Mouse (Mus musculus): ENCODE data around the gene Tmco1.

Gene Tmco1

DNA sequence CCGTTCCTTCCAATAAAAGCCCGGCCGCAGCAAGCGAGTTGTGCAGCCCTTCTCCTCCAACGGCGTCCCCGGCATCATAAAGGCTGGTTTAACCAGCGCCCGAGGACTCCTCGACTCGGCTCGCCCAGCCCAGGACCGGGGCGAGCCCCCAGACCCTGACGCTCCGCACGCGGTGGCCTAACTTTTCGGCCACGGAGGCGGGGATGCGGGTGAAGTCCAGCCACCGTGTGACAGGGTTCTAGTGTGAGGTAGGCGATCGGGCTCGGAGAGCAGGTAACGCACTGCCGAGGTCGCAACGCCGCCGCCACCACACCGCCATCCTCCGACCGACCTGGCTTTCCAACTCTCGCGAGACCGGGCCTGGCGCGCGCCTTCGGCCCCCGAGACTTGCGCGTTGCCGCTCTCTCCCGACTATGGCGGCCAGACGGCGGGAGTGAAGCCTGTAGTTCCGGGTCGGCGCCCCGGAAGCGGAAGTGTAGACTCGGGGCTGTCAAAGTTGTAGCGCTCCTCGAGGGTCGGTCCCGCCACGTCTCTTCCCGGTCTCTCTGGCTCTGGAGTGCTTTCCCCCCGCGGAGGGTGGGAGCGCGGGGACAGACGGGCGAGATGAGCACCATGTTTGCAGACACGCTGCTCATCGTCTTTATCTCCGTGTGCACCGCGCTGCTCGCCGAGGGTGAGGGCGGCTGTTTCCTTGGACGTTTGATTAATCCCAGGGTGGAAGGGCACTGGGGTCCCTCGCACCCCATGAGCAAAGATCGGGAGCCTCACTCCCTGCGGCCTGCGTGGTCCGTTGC, at the start of gene Tmco1:
Gene Tmco1 (plus strand): TSS at position 118 of the 794 bp plus-strand sequence.
- DNase-seq (ENCODE audit: low spot score) = peak; percentile 99

- DNase-seq (ENCODE audit: low spot score) = no peak
Measured at GRCm38 (mm10) chr1:167259702-167260101, 48.5 kb upstream of the Tmco1 start.

- no peak for DNase-seq (ENCODE audit: low spot score)
Measured at GRCm38 (mm10) chr1:167261750-167262149, 46.4 kb upstream of the Tmco1 start.

GRCm38 (mm10) chr1:167262489-167263041, 45.6 kb upstream of the Tmco1 start:
- DNase-seq (ENCODE audit: low spot score) = peak; percentile 63

DNA sequence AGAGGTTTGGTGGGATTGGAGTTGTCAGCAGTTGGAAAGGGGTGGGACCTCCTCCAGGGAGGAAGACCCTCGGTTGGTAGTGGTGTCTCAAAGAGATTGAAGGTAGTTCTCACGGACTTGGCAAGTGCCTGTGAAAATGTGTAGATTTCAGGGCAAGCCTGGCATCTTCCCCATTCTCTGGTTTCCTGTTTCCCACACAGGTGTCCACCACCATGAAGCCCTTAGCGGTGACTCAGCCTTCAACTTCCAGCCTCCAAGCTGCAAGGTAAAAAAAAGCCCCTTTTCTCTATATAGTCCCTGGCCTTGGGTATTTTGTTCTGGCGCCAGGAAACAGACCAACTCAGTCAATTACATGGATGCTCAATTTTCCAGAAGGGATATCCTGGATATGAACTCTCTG, 42.8 kb upstream of the Tmco1 start:
- DNase-seq (ENCODE audit: low spot score) = no peak

- no peak for DNase-seq (ENCODE audit: low spot score)
Measured at GRCm38 (mm10) chr1:167266720-167267119, 41.5 kb upstream of the Tmco1 start.

DNA sequence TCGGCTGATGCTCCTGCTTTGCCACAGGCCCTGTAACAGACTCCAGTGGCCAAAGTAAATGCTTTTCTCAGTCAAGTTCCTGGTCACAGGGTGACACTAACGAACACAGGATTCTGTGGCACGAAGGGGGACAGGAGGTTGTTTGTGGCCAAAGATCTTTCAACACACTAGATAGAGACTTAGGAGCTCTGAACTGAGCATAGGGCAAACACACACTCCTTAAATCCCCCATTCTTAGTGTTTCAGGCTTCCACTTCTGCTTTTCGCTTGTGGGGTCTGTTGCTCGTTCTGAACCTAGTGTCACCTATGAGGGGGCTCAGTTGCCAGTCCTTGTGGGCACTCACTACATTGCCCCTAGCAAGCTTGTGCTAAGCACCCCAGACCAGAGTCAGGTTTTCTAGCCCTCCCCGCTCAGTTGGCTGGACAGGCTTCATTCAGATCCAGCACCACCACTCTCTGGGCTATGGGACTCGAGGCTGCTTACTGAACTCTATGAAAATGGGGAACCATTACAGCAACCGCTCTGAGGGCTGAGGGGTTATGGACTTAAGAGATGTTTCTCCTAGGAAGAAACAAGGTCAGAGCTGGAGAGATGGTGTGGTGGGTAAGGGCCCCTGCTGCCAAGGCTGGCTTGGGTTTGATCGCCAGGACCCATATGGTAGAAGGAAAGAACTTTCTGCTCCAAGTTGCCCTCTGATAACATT, 39.7 kb upstream of the Tmco1 start:
- DNase-seq (ENCODE audit: low spot score) = no peak

- DNase-seq (ENCODE audit: low spot score) = no peak
Measured at GRCm38 (mm10) chr1:167269350-167269811, 38.8 kb upstream of the Tmco1 start.

- peak; percentile 70 for DNase-seq (ENCODE audit: low spot score)
Measured at GRCm38 (mm10) chr1:167269856-167270270, 38.3 kb upstream of the Tmco1 start.

DNA sequence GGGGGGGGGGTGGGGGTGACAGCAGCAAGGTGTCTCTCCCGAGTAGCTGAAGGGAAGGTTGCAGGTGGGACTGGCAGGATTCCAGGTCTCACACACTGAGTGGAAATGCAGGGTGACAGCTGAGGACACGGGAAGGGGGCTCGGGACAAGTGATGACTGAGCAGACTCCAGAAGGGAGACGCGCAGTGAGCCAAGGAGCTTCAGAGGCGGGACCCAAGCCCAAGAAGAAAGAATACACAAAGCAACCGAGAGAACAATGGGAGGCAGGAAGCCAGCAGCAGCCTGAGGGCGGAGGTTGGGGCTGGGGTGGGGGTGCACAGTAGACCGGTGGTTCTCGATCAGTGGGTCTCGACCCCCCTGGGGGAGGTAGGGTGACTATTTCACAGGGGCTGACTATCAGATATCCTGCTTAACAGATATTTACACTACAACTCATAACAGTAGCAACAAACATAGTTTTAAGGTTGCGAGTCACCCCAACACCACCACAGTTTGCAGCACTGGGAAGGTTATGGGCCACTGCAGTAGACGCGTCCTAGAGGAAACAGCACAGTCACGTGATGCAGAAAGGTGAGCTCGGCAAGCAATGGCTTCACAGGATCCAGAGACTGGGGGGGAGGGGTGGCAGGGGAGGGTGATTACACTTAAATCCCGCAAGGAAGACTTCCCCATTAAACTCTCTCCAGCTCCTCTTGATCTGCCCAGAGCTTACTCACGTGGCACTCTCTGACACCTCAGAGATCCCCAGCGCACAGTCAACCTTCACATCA, 37.7 kb upstream of the Tmco1 start:
- DNase-seq (ENCODE audit: low spot score) = peak; percentile 56

DNA sequence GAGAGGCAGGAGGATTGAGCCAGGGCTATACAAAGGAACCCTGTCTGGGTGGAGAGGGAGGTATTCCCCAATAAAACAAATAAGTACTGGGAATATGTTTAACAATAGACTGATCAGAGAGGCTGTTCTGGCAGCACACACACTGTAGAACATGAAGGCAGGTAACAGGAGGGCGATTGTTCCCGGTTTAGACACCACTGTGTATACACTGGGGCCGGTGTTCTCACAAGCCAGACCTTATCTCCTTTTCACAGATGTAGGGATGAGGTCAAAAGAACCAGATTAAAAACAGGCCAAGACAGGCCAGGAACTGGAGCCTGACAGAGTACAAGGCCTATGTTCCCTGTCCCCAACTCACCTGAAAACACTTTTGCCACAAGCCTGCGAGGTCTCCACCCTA, 36.9 kb upstream of the Tmco1 start:
- DNase-seq (ENCODE audit: low spot score) = no peak

DNA sequence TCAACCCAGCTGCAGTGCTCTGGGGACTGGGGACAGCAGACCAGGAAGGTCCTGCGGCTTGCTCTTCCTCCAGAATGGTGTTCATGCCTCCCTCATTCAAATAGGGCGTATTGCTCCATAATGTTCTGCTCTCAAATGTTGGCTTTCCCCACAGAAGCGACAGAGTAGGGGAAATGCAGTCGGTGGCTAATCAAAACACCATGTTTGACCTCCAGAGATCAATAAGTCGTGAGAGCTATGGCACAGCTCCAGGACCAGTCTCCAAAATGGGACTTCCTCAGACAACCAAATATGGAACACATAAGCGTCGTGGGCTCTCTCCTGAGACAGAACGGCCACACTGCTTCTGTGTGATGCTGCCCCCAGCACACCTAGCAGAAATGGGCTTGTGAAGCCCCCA, 36.3 kb upstream of the Tmco1 start:
- DNase-seq (ENCODE audit: low spot score) = no peak

DNA sequence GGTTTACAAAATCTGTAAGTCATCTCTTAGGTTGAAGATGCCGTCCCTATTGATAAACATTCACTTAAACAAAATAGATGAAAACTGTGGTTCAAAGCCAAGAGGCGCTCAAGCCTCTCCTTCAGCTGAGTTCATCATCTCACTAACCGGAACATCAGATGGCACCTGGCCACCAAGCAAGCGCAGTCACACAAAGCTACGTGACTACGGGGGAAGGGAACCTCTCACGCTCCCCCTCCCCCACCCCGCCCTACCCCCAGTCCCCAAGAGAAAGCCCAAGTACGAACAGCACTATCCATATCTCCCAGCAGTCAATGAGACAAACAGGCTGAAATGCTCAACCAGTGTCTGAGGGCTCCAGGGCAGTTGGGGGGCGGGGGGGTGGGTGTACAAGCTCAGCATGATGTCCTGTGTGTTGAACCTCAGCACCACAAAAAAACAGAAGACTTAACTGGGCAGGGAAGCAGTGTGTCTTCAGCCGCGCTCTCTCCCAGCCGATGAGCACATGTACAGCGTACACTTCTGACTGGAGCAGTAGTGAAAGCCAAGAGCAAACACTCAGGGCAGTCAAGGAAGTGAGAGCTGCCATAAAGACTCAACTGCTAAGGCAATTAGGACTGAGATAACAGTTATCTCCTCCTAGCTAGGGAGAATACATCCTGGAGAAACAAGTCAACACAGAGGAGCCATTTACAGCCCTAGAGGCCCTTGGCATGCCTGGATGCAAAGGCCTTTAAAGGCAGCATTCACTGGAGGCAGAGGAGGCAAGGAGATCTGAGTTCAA, 34.6 kb upstream of the Tmco1 start:
- DNase-seq (ENCODE audit: low spot score) = no peak

DNA sequence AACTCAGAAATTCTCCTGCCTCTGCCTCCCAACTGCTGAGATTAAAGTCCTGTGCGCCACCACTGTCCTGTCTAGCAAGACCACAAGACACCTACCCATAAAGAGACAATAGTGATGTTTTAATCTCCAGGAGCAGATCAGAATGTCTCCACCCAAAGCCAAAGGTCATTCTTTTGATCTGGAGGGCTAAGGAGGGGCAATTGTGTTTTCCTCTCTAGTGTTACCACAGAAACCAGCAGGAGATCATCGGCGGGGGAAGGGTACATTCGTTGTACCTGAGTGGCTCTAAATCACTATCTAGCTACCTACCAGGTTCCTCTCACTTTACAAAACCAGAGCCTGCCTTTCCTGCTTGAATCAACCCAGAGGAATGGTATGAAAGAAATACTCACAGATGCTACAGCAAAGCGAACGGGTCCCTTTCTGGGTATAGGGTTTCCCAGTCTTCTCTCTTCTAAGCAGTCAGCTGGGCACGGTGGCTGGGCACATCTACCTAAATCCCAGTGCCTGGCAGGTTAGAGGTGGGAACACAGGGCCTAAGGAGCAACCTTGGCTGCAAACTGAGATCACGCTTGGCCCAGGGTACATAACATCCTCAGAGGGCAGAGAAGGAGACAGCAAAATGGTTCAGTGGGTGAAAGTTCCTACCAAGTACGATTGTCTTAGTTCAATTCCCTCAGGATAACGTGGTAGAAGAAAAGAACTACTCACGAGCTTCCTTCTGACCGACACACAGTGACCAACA, 33.4 kb upstream of the Tmco1 start:
- DNase-seq (ENCODE audit: low spot score) = no peak

- DNase-seq (ENCODE audit: low spot score) = no peak
Measured at GRCm38 (mm10) chr1:167278395-167278794, 29.8 kb upstream of the Tmco1 start.

DNA sequence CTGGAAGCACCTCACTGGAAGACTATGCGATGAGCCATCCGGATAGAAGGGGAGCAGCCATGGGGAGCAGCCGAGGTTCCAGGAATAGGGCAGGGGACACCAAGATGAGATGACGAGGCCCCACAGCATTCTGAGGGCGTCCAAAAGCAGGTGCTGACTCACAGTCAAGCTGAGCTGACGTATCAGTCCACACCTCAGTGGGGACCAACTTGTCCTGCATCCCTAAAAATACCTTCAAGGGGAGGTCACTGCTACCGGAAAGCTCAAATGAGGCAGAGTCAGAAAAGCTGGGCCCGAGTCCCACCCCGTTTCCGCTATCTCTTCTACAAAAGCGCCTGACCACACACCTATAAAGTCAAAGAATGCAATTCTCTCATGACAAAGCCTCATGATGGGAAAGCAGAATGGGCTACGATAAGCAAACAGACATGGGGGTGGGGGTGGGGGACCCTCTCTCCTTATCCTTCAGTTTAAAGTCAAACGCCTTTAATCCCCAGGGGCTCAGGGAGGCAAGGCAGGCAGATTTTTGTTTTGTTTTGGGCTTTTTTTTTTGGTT, 28.9 kb upstream of the Tmco1 start:
- DNase-seq (ENCODE audit: low spot score) = no peak

GRCm38 (mm10) chr1:167280061-167280460, 28.1 kb upstream of the Tmco1 start:
- no peak for DNase-seq (ENCODE audit: low spot score)

- peak; percentile 38 for DNase-seq (ENCODE audit: low spot score)
Measured at GRCm38 (mm10) chr1:167282112-167282511, 26.1 kb upstream of the Tmco1 start.

GRCm38 (mm10) chr1:167282768-167283167, 25.4 kb upstream of the Tmco1 start:
- DNase-seq (ENCODE audit: low spot score) = no peak
